Mouse (Mus musculus) adrenal gland, postnatal 25 days (tissue): ENCODE data around the gene Ldlrap1. TPM values are rescaled to one million over a fixed set of nuclear protein-coding genes. Genes with fewer than 3 reads are reported as not detected.

Experiments
- DNase-seq: peaks from one replicate; pipeline ENCODE4 v3.0.0; 2021; ENCODE audit warnings: mixed read lengths
- total RNA-seq: library from RNA; stranded (reverse); gene quantifications from 2 replicates; pipeline ENCODE4 v1.2.3, GENCODE M21; 2021

Ldlrap1 gene
- total RNA-seq, 1 experiment from 2014 or later: 43.3 TPM

- DNase-seq: no peak
These were observed 7.6 kb upstream of the Ldlrap1 start for GRCm38 (mm10) chr4:134775234-134775944.

GRCm38 (mm10) chr4:134774126-134774525 lies 6.3 kb upstream of the Ldlrap1 start:
- DNase-seq: no peak

GRCm38 (mm10) chr4:134772805-134773674 lies 5.2 kb upstream of the Ldlrap1 start:
- no peak for DNase-seq

- DNase-seq: no peak
These were observed 2.1 kb upstream of the Ldlrap1 start for GRCm38 (mm10) chr4:134769891-134770290.

GRCm38 (mm10) chr4:134769081-134769811 lies 1.4 kb upstream of the Ldlrap1 start:
- no peak for DNase-seq

- peak; percentile 47 for DNase-seq
These were observed 533 bp upstream of the Ldlrap1 start for GRCm38 (mm10) chr4:134768226-134768888.

- DNase-seq: peak; percentile 54
These were observed 859 bp downstream of the Ldlrap1 start for GRCm38 (mm10) chr4:134766904-134767425.

- DNase-seq: no peak
These were observed 1.5 kb downstream of the Ldlrap1 start for GRCm38 (mm10) chr4:134766277-134766676.

GRCm38 (mm10) chr4:134764333-134764732 lies 3.5 kb downstream of the Ldlrap1 start:
- DNase-seq: no peak

GRCm38 (mm10) chr4:134762360-134762759 lies 5.5 kb downstream of the Ldlrap1 start:
- no peak for DNase-seq

GRCm38 (mm10) chr4:134760793-134761201 lies 7.0 kb downstream of the Ldlrap1 start:
- DNase-seq: peak; percentile 84

GRCm38 (mm10) chr4:134760281-134760680 lies 7.5 kb downstream of the Ldlrap1 start:
- no peak for DNase-seq

- DNase-seq: no peak
These were observed 8.3 kb downstream of the Ldlrap1 start for GRCm38 (mm10) chr4:134759564-134759963.

DNA sequence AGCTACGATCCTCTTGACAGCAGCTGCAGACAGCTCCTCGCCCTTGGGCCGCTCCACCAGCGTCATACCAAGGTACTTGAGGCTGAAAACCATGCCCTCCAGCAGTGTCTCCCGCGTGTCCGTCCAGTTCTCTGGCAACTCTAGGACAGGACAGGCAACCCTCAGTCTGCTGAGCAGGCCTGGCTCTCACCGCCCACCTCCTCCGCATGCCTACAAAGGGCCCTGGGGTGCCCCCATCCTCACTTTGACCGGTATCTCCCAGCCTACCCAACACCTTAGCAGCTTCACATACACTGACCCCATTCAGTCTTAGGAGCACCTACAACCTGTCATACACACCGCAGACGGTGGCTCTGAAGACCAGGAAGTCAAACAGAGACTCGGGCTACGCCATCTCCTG lies 8.9 kb downstream of the Ldlrap1 start:
- no peak for DNase-seq

DNA sequence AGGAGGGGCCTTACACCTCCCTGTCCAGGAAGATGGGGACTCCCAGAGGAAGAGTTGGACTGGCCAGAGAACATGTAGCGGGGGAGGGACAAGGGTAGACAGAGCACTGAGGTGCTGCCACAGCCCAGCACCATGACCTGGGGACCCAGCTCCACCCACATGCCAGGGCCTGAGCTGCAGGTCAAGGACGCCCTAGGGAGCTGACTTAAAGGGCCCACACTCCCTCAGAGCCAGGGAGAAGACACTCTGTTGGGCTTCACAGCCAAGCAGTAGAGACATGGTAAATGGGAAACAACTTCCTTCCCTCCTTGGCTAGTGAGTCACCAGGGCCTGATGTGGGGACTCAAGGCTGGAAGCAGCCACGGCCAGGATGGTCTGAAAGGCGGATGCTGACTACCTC lies 9.5 kb downstream of the Ldlrap1 start:
- no peak for DNase-seq

DNA sequence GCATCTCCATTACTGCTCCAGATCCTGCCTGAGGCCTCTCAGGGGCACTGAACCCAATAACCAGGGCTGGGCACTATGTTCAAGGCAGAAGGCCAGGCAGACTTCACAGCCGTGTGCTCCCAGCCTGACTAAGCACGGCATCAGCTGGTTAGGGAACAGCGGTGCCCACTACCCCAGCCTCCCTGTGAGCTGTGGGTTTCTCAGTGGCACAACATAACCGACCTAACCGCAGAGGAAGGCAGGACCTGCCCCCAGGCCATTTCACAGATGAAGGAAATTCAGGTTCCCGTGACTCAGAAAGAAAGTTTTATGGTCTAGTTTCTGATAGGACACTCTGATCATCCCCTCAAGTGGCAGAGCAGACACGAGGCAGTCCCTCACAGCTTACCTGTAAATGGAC lies 10.9 kb downstream of the Ldlrap1 start:
- DNase-seq: no peak

GRCm38 (mm10) chr4:134754941-134755340 lies 12.9 kb downstream of the Ldlrap1 start:
- DNase-seq: no peak

DNA sequence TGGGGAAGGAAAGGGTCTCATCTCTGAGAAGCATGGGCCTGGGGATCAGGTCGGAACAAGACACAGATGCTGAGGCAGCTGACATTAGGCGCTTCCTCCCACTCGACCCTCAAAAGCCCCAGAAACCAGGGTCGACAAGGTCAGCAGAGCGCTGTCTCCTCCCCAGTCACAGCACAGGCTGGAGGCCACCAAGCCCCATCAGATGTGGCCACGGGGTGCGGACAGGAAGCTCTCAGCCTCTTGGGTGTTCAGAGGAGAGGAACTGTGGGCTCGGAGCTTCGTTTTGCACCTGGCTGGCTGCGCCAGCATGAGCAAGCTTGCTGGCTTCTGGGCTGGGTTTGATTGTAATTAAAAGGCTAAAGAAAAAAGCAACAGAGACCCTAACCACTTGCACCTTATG lies 13.5 kb downstream of the Ldlrap1 start:
- DNase-seq: no peak

GRCm38 (mm10) chr4:134753516-134754261 lies 14.1 kb downstream of the Ldlrap1 start:
- DNase-seq: no peak

DNA sequence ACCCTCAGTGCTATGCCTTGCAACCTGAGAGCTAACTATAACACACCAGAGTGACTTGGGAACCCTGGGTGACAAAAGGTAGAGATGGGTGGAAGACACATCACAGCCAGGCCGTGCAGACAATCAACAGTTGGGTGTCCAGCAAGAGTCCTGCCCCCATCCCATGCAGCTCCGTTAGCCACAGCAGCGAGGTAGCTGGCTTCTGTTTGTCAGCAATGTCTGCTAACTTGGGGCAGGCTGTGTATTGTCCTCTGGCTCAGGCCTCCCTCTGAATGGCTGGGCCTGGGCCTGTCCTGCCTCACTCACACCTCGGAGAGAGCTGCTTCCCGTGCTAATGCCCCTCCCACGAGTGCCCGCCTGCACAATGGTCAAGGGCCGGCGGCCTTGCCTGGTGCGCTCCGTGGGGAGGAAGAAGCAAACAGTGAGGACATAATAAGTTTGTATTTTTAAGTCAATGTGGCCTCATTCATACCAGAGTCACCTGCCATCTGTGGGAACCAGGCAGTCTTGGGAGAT lies 14.9 kb downstream of the Ldlrap1 start:
- no peak for DNase-seq
